Mouse (Mus musculus) right cerebral cortex, postnatal 4 days (tissue): ENCODE measurements at regions not wholly inside any gene's neighbourhood (a gene's known extent, or its start where the extent isn't known, plus 50 kb on each side); places are given as distances from the start of the nearest gene placed in this dataset.

Experiments used
- DNase-seq: peaks from one replicate; pipeline ENCODE4 v3.0.0-alpha.2; 2022

DNA sequence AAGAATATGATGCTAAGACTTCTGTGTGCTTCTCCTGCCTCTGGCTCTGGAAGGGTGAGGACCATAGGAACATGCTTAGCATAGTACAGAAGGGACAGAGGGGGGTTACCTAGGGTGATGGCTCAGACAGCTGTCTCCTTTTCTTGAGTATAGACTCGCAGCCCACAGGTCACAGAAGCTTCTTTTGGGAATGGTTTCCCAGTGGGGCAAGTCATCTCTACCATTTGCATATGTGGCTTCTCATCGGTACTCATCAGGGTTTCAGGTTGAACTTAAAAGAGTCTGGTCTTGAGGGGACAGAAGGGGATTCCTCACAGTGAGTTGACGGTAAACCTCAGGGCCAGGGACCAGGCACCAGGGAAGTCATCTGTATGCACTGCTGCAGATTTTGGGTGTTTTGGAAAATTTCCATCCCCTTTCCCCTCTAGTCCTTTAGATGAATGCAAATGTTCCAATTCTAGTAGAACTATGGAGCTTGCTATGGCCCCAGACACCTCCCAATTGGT lies 223.4 kb upstream of the Id2 start:
- DNase-seq: no peak

DNA sequence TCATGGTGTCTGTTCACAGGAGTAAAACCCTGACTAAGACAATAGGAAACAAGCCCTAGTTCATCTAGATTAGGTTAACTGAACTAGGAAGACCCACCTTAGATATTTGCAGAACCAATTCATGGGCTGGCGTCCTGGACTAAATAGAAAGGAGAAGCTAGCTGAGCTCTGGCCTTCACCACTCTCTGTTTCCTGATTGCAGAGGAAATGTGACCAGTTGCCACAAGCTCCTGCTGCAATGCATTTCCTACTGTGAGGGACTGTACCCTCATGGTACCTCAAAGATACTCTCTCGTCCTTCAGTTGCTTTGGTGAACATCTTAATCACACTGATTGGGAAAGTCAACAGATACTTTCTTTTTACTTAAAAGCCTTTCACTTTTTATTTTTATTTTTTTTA lies 222.9 kb upstream of the Id2 start:
- no peak for DNase-seq

DNA sequence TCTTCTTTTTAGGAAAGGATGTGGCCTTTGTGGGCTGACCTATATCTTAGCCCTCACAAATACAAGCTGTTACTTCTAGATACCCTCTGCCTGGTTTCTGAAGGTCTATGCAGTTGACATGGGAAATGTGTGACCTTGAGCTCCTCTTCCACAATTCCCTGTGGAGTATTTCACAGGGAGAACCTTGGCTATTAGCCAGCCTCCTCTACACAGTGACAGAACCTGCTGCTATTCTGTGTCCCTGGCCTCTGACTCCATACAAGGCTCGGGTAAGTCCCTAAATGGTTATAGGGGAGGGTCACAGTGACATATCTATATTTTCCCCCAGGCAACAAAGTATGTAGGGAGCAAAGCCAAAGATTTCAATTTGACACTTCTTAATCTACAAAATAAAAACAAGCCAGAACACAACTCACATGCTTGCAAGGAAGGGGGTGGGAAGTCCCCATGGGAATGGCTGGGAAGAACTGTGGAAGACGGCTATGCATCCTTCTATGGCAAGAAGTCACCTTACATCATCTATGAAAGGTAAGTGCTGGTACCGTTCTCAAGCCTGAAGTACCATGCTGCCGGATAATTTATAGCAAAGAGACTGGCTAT lies 221.2 kb upstream of the Id2 start:
- DNase-seq: no peak

- no peak for DNase-seq
Observed at GRCm38 (mm10) chr12:25315969-25316368, 219.0 kb upstream of the Id2 start.

- DNase-seq: no peak
Observed at GRCm38 (mm10) chr12:25313212-25313611, 216.3 kb upstream of the Id2 start.

DNA sequence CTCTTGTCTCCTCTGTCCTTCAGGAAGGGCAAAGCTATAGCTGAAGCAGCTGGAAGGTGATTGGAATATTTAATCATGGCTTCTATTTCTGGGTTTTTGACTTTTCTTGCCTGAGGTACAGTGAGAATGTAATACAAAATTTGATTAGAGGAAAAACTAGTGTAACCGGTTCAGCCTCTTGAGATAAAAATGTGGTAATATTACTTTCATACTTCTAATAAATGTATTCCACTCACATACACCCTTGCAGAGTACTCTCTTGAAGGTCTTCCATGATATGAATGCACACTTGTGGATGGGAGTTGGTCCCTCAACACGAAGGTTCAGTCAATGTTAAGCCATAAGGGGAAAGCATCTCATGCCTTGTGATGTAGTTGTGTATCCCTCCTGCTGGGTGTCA lies 215.4 kb upstream of the Id2 start:
- no peak for DNase-seq

DNA sequence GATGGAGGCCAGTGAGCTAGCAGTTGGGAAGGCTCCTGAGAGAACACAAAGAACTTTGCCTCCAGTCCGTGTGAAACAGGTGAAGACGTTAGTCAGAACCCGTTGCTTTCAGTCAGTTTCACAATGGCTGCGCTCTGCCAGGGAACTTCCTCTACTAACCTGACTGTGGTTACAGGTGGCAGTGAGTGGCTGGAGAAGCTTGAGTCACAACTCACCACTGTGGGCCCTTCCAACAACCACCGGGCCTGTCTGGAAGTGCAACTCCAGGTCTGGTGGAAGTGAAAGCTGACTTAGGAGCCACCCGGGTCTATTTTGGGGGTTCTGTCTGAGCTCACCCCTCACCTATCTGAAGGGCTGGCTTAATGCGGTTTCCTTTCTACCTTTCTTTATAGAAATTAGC lies 214.8 kb upstream of the Id2 start:
- DNase-seq: no peak

- DNase-seq: no peak
Observed at GRCm38 (mm10) chr12:25310293-25310946, 213.5 kb upstream of the Id2 start.

DNA sequence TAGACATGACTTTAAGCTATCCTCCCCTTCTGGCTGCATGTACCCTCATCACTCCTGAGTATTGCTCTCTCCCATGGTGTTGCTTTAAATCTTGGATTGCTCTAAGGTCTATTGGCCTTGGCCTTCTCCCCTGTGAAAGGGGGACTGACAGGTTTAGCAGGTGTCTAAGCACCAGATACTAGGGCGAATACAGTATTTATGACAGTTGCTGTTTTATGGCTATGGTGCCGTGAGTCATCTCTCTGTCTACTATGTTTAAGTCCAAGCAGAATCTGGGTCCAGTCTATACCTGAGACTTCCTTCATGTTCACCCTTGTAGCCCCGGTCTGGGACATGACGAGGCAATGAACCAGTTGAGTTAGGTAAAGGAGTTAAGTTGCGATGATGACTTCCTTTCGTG lies 212.3 kb upstream of the Id2 start:
- no peak for DNase-seq

GRCm38 (mm10) chr12:25305764-25306653 lies 209.1 kb upstream of the Id2 start:
- no peak for DNase-seq

- no peak for DNase-seq
Observed at GRCm38 (mm10) chr12:25304820-25305511, 208.0 kb upstream of the Id2 start.

- no peak for DNase-seq
Observed at GRCm38 (mm10) chr12:25303500-25304050, 206.6 kb upstream of the Id2 start.

GRCm38 (mm10) chr12:25300804-25301390 lies 204.0 kb upstream of the Id2 start:
- no peak for DNase-seq

DNA sequence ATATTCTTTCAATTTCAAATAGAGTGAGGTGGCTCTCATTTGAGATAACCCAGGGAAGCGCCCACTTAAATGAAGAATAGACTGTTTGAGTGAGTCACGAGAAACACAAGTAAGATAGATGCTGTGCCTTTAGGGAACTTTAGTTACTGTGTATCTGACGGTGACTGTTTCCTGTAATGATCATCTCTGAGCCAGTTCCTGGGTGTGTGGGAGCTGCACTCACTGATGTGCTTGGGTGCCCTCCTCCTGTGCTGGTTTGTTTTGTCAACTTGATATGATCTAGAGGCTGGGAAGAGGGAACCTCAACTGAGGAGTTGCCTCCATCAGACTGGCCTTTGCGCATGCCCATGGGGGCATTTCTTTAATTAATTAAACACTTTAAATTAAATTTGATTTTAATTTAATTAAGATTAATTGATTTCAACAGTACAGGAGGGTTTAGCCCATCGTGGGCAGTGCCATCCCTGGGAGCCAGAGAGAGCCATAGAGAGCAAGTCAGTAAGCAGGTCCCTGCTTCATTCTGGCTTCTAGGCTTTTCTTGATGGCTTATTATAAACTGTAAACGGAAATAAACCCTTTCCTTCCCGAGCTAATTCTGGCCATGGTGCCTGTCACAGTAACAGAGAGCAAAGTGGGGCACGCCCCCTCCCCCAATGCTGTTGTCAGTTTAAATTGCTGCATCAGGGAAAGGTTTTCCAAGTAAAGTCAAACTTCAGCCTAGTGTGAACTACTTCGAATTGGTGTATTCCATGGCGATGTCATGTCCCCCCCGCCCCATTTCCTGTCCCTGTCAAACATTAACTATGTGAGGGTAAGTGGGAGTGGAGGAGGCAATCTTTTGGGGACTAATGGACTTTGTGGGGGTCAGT lies 202.9 kb upstream of the Id2 start:
- DNase-seq: no peak

- DNase-seq: no peak
Observed at GRCm38 (mm10) chr12:25298766-25299165, 201.8 kb upstream of the Id2 start.

DNA sequence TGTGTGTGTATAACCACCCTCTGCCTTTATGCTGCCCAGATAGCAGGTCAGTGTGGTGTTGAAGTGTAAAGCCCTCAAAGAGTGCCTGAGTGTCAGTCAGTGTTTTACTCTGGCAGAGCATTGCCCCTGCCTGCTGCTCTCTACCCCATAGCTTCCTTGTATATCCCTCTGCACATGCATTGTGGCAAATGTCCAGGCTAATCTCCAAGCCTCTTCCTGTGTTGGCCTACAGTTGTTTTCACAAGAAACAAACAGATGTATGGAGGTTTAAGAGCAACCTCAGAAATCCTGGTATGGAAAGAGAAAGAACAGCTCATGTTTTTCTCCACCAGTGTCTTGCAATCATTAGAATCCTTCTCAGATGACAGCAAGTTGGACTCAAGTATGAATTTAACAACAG lies 201.0 kb upstream of the Id2 start:
- no peak for DNase-seq

- DNase-seq: no peak
Observed at GRCm38 (mm10) chr12:25296648-25297047, 199.7 kb upstream of the Id2 start.

DNA sequence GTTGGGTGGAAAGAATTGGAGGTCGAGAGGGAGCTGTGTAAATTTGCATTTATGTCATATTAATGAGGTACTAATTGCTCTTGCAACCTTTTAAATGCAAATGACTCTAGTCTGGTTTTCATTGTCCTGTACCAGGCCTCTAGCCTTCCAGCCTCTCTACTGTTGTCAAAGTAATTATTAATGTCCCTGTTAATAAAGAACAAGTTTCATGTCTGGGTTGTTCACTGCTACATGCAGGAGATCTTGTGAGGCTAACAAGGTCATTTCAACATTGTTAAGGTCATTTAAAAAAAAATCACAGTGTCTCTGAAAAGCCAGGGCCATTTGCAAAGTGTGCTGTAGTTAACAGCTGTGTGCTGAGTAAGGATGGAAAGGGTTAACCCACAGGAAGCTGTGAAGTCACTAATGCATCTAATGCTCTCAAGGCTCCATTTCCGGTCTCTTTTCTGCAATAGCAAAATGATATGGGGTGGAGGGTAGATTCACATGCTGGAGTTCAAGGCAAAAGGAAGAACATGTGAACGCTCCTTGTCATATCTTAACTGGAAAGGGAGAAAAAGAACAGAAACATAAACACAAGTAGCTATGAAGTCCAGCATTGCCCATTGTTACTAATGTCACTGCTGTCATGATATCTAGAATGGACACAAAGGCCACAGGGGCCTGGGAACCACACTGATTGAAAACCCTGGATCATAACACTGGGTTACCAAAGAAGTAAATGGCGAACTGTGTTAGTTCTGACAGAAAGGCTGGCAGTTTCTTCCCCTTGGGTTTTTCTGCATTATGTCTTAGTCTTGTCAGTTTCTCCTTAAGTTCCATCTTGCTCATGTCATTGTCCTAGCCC lies 197.5 kb upstream of the Id2 start:
- DNase-seq: no peak

GRCm38 (mm10) chr12:25293470-25294178 lies 196.7 kb upstream of the Id2 start:
- no peak for DNase-seq

GRCm38 (mm10) chr12:25289381-25289780 lies 192.4 kb upstream of the Id2 start:
- no peak for DNase-seq
